Mouse (Mus musculus): ENCODE measurements around the gene Pnliprp1.

DNA sequence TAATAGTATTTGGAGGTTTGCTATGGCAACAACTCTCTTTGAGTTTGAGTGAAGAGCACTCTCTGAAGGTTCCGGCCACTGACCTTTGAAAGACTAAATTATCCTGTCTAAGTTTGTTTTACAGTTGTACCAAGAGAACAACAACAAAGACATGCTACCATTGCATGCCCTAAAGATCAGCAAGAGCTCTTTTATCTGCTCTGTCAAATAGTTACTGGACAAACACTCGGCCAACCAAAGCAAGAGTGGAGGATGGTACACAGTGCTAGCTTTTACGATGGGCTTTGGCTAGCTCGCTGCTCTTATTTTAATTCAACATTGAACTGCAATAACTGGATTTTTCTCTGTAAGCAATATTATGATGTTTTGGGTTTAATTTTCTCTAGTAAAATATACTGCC is 10.8 kb upstream of the Pnliprp1 start:
- TF ChIP-seq CTCF (IDR thresholded peaks at IDR 0.05; ENCODE audit: low read depth) (no peak), EP300 (IDR thresholded peaks at IDR 0.05; ENCODE audit: low read depth) (no peak)

All from liver, embryonic 14.5 days (tissue).